Mouse (Mus musculus) megakaryocyte, embryonic 14.5 days (primary cell): ENCODE data around the gene Zfp217.

Experiments
- FLI1 ChIP-seq: IDR thresholded peaks from 2 replicates; pipeline ENCODE4 v1.6.1; 2012; ENCODE audit warnings: low read length, inconsistent platforms, mixed read lengths
- GATA1 ChIP-seq: IDR thresholded peaks from 3 replicates; pipeline ENCODE4 v1.6.1; 2012; ENCODE audit warnings: mixed read lengths, low read length, inconsistent platforms, borderline replicate concordance

- TF ChIP-seq GATA1 (no peak), FLI1 (no peak)
Measured at GRCm38 (mm10) chr2:170159795-170160568, 12.1 kb upstream of the Zfp217 start.
